Mouse (Mus musculus) cortical plate, adult 2 months (tissue): ENCODE results near the gene Trafd1.

Source experiments
- CTCF ChIP-seq: fragments of 200-500 bp; IDR thresholded peaks from 2 replicates; pipeline ENCODE4 v1.5.1; 2011; ENCODE audit warnings: mild to moderate bottlenecking, control low read depth, low read length; ENCODE audit not compliant: insufficient read depth; ENCODE audit errors: extremely low read depth
- POLR2A ChIP-seq: fragments of 200-500 bp; IDR thresholded peaks from 2 replicates; pipeline ENCODE4 v1.6.1; 2011; ENCODE audit warnings: mild to moderate bottlenecking, low read length, control low read depth; ENCODE audit not compliant: insufficient read depth; ENCODE audit errors: extremely low read depth

DNA sequence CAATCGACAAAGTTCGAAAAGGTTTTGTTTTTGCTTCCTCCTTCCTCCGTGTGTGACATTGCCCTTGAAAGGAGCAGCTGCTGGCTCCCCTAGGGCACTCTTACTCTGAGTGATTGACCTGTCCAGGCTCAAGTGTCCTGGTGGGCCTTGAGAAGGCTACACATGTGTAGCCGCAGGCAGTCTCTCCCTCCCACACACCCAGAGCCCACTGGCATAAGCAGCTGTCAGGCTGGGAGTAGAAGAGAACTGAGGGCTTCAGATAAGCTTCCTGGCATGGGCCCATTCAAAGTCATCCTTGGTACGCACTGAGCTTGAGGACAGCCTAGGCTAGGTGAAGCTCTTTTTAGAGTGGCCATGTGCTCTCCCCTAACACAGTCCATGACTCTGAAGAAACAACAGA lies 51.0 kb downstream of the Trafd1 start:
- no peak for TF ChIP-seq POLR2A
- TF ChIP-seq CTCF = no peak
